Mouse (Mus musculus) myocyte (in vitro differentiated cells): ENCODE data around the gene Sult5a1. TPM values are rescaled to one million over a fixed set of nuclear protein-coding genes. Genes with fewer than 3 reads are reported as not detected.

Source experiments
- H3K27me3 ChIP-seq: one replicate; pipeline ENCODE4 v1.6.1; 2011; ENCODE audit not compliant: control insufficient read depth, insufficient read depth, insufficient read length
- H3K36me3 ChIP-seq: one replicate; pipeline ENCODE4 v1.6.1; 2011; ENCODE audit not compliant: control insufficient read depth, insufficient read depth
- H3K4me2 ChIP-seq: one replicate; pipeline ENCODE4 v1.6.1; 2011; ENCODE audit warnings: low read depth, control low read depth
- H3K4me3 ChIP-seq: one replicate; pipeline ENCODE4 v1.5.1; 2011; ENCODE audit warnings: mild to moderate bottlenecking, control low read depth, moderate library complexity
- H3K79me2 ChIP-seq: one replicate; pipeline ENCODE4 v1.6.1; 2011; ENCODE audit not compliant: control insufficient read depth, insufficient read depth
- H3ac ChIP-seq: one replicate; pipeline ENCODE4 v1.6.1; 2011; ENCODE audit not compliant: control insufficient read depth, insufficient read length
- CEBPB ChIP-seq: IDR thresholded peaks from 2 replicates; pipeline ENCODE4 v1.6.1; 2011; ENCODE audit warnings: mild to moderate bottlenecking, moderate library complexity; ENCODE audit not compliant: poor library complexity, insufficient read depth, severe bottlenecking
- E2F4 ChIP-seq: IDR thresholded peaks from one replicate; pipeline ENCODE4 v1.6.1; 2011; ENCODE audit warnings: mild to moderate bottlenecking, control low read depth, moderate library complexity; ENCODE audit not compliant: insufficient read depth
- MAX ChIP-seq: IDR thresholded peaks from one replicate; pipeline ENCODE4 v1.6.1; 2011; ENCODE audit warnings: low read depth, mild to moderate bottlenecking, control low read depth
- MYOD1 ChIP-seq, 3 experiments: IDR thresholded peaks; one replicate each; pipeline ENCODE4 v1.6.1; 2011; ENCODE audit warnings: control low read depth in 2 of 3, low read depth in 2 of 3, mild to moderate bottlenecking in 2 of 3, moderate library complexity in 1 of 3; ENCODE audit not compliant: insufficient read length in 2 of 3, control insufficient read depth in 1 of 3
- MYOG ChIP-seq, 3 experiments: IDR thresholded peaks; one replicate each; pipeline ENCODE4 v1.6.1; 2011; ENCODE audit warnings: control low read depth in 2 of 3, low read depth in 2 of 3, mild to moderate bottlenecking in 2 of 3; ENCODE audit not compliant: insufficient read length in 2 of 3, control insufficient read depth in 1 of 3, insufficient read depth in 1 of 3
- POLR2A ChIP-seq: IDR thresholded peaks from one replicate; pipeline ENCODE4 v1.6.1; 2011; ENCODE audit warnings: low read depth, mild to moderate bottlenecking, control low read depth, moderate library complexity; ENCODE audit not compliant: insufficient read length
- POLR2AphosphoS2 ChIP-seq: IDR thresholded peaks from one replicate; pipeline ENCODE4 v1.6.1; 2011; ENCODE audit warnings: low read depth, control low read depth; ENCODE audit not compliant: insufficient read length
- REST ChIP-seq: IDR thresholded peaks from one replicate; pipeline ENCODE4 v1.6.1; 2011; ENCODE audit warnings: mild to moderate bottlenecking, control low read depth, moderate library complexity; ENCODE audit not compliant: insufficient read depth, insufficient read length
- SRF ChIP-seq: IDR thresholded peaks from one replicate; pipeline ENCODE4 v1.6.1; 2011; ENCODE audit warnings: low read depth; ENCODE audit not compliant: control insufficient read depth, insufficient read length
- TCF12 ChIP-seq: IDR thresholded peaks from one replicate; pipeline ENCODE4 v1.6.1; 2011; ENCODE audit warnings: mild to moderate bottlenecking, control low read depth; ENCODE audit not compliant: poor library complexity, insufficient read depth, severe bottlenecking
- TCF3 ChIP-seq: IDR thresholded peaks from one replicate; pipeline ENCODE4 v1.6.1; 2011; ENCODE audit warnings: low read depth, control low read depth; ENCODE audit not compliant: insufficient read length
- USF1 ChIP-seq: IDR thresholded peaks from one replicate; pipeline ENCODE4 v1.6.1; 2011; ENCODE audit warnings: low read depth, mild to moderate bottlenecking, control low read depth, moderate library complexity
- polyA plus RNA-seq: library from polyadenylated mRNA; unstranded; fragments of >200 nt; fragmentation: generic; extraction: Trizol; gene quantifications from one replicate; pipeline ENCODE4 v1.2.1, GENCODE M21; 2012; ENCODE audit warnings: missing spikeins

Gene Sult5a1
- polyA plus RNA-seq, 1 experiment = 0.08 TPM

- Histone ChIP-seq H3K4me3 (no peak overlapping the region), H3ac (no peak overlapping the region), H3K36me3 (no peaks in the 10 kb centered on the region), H3K4me2 (peak overlapping the region; percentile 24), H3K27me3 (no peaks in the 10 kb centered on the region), H3K79me2 (no peaks in the 10 kb centered on the region)
- TF ChIP-seq E2F4 = no peak
- no peak for TF ChIP-seq MAX
- TF ChIP-seq MYOG (IDR thresholded peaks at IDR 0.05; ENCODE audit: control insufficient read depth in 1 of 3, insufficient read depth in 1 of 3, insufficient read length in 2 of 3, low read depth in 2 of 3) = no peak
- no peak for TF ChIP-seq POLR2A
- no peak for TF ChIP-seq TCF3
- no peak for TF ChIP-seq USF1
- TF ChIP-seq SRF = no peak
- no peak for TF ChIP-seq TCF12
- TF ChIP-seq REST = no peak
Measured at GRCm38 (mm10) chr8:123188006-123188405, 29.9 kb upstream of the Sult5a1 start.

GRCm38 (mm10) chr8:123185566-123186409 is 27.7 kb upstream of the Sult5a1 start, which contains the start of gene Dpep1:
Dpep1 (plus strand) TSS chr8:123186242.
- no peaks in the 10 kb centered on the region for H3K36me3 ChIP-seq
- TF ChIP-seq SRF = no peak
- TF ChIP-seq TCF3 = no peak
- TF ChIP-seq TCF12 = no peak
- no peak for TF ChIP-seq USF1
- TF ChIP-seq E2F4 = no peak
- TF ChIP-seq MYOD1 (IDR thresholded peaks at IDR 0.05; ENCODE audit: control insufficient read depth in 1 of 3, insufficient read length in 2 of 3, low read depth in 2 of 3) = peak in 2 of 3 experiments; percentile 18 to 33
- no peaks in the 10 kb centered on the region for H3K27me3 ChIP-seq
- peak within 1 kb of the TSS; percentile 21 for H3K4me2 ChIP-seq
- H3K79me2 ChIP-seq = no peaks in the 10 kb centered on the region
- H3ac ChIP-seq = no peak within 1 kb of the TSS
- no peak within 1 kb of the TSS for H3K4me3 ChIP-seq

- H3K4me2 ChIP-seq = no peak overlapping the region
- no peak overlapping the region for H3ac ChIP-seq
- no peak overlapping the region for H3K4me3 ChIP-seq
- no peaks in the 10 kb centered on the region for H3K79me2 ChIP-seq
- TF ChIP-seq TCF12 = no peak
- no peak for TF ChIP-seq POLR2A
- TF ChIP-seq POLR2AphosphoS2 = no peak
- no peak for TF ChIP-seq E2F4
- no peak for TF ChIP-seq CEBPB
- H3K36me3 ChIP-seq = no peaks in the 10 kb centered on the region
- H3K27me3 ChIP-seq = no peaks in the 10 kb centered on the region
Measured at GRCm38 (mm10) chr8:123181391-123181790, 23.3 kb upstream of the Sult5a1 start.

GRCm38 (mm10) chr8:123156070-123156773 is 1.9 kb downstream of the Sult5a1 start:
- Histone ChIP-seq H3K27me3 (no peaks in the 10 kb centered on the region), H3ac (no peak overlapping the region), H3K79me2 (no peaks in the 10 kb centered on the region), H3K4me3 (no peak overlapping the region), H3K4me2 (no peak overlapping the region), H3K36me3 (no peaks in the 10 kb centered on the region)
- TF ChIP-seq MYOG (IDR thresholded peaks at IDR 0.05; ENCODE audit: control insufficient read depth in 1 of 3, insufficient read depth in 1 of 3, insufficient read length in 2 of 3, low read depth in 2 of 3) (no peak), TCF3 (no peak), TCF12 (no peak), REST (no peak)

GRCm38 (mm10) chr8:123155177-123155576 is 2.9 kb downstream of the Sult5a1 start:
- Histone ChIP-seq H3K36me3 (no peaks in the 10 kb centered on the region), H3K27me3 (no peaks in the 10 kb centered on the region), H3K4me2 (no peak overlapping the region), H3K79me2 (no peaks in the 10 kb centered on the region), H3ac (no peak overlapping the region), H3K4me3 (no peak overlapping the region)
- no peak for TF ChIP-seq MAX
- no peak for TF ChIP-seq CEBPB
- TF ChIP-seq USF1 = no peak
- TF ChIP-seq TCF3 = no peak
- TF ChIP-seq MYOG (IDR thresholded peaks at IDR 0.05; ENCODE audit: control insufficient read depth in 1 of 3, insufficient read depth in 1 of 3, insufficient read length in 2 of 3, low read depth in 2 of 3) = no peak
- TF ChIP-seq E2F4 = no peak
- TF ChIP-seq REST = no peak
- no peak for TF ChIP-seq SRF
- no peak for TF ChIP-seq TCF12
- no peak for TF ChIP-seq POLR2AphosphoS2
- no peak for TF ChIP-seq POLR2A
- TF ChIP-seq MYOD1 (IDR thresholded peaks at IDR 0.05; ENCODE audit: control insufficient read depth in 1 of 3, insufficient read length in 2 of 3, low read depth in 2 of 3) = no peak
